Mouse (Mus musculus) limb, embryonic 10.5 days (tissue): ENCODE results near the gene Gata3. TPM values are rescaled to one million over a fixed set of nuclear protein-coding genes. Genes with fewer than 3 reads are reported as not detected.

Experiments
- DNase-seq: peaks from one replicate; pipeline ENCODE4 v3.0.0-alpha.2; 2017; ENCODE audit warnings: low spot score
- H3K27ac ChIP-seq: fragments of 300-500 bp; sonication (generic); 2 replicates; pipeline ENCODE4 v1.5.1; 2016; ENCODE audit warnings: mild to moderate bottlenecking
- H3K27me3 ChIP-seq: fragments of 300-500 bp; sonication (generic); 2 replicates; pipeline ENCODE4 v1.6.1; 2016; ENCODE audit warnings: low read depth, mild to moderate bottlenecking; ENCODE audit not compliant: poor library complexity, severe bottlenecking
- H3K36me3 ChIP-seq: fragments of 300-500 bp; sonication (generic); 2 replicates; pipeline ENCODE4 v1.6.1; 2016; ENCODE audit warnings: mild to moderate bottlenecking, moderate library complexity
- H3K4me1 ChIP-seq: fragments of 300-500 bp; sonication (generic); 2 replicates; pipeline ENCODE4 v1.6.1; 2016
- H3K4me3 ChIP-seq: fragments of 300-500 bp; sonication (generic); 2 replicates; pipeline ENCODE4 v1.5.1; 2016; ENCODE audit warnings: mild to moderate bottlenecking, moderate library complexity
- H3K9me3 ChIP-seq: fragments of 300-500 bp; sonication (generic); replicated peaks from 2 replicates; pipeline ENCODE4 v1.6.1; 2016; ENCODE audit warnings: mild to moderate bottlenecking
- WGBS: fragments of 180-500 bp; shearing (Covaris S2); methylation state at CpG from one replicate; pipeline ENCODE4 v1.1.7; 2016; 5-methylcytosine and 5-hydroxymethylcytosine counted together
- polyA plus RNA-seq: library from polyadenylated mRNA; unstranded; fragments of >200 nt; fragmentation: Nextera tagmentation; extraction: Ambion mirVana; gene quantifications from 2 replicates; pipeline ENCODE4 v1.2.1, GENCODE M21; 2016

The Gata3 gene
- polyA plus RNA-seq, 1 experiment from 2014 or later = 6.5 TPM

DNA sequence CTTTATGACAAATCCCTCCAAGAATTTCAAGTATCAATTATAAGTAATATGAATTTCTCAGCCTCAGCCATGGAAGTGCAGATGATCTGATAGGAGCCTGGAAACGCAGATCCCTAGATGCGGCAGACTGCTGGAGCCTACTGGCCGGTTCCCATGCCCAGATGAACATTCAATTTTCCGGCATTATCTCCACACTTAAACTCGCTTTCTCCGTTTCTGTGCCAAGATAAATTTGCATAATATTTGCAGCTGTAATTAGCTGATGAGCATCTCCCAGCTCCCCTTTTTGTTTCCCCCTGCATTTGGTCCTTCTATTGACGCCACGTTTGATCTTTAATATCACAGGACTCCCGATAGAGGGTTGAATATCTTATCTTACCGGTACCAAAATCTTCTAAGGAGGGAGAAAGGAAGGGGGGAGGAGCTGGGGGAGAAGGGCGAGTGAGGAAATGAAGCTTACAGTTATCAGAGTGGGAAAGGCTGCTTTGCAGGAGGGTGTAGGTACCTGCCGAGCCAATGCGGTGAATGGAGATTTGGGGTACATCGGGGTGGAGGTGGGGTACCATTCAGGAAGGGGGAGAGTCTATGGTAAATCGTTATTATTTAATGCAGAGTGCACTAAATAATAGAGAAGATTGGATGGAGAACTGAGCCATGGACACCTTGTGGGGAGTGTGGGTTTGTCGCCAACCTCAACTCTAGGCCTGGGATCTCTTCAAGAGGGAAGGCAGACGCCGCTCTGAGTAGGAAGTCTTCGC lies 5.2 kb upstream of the Gata3 start:
- peaks cover 97% of the 10 kb centered on the region for H3K27me3 ChIP-seq
- no peak overlapping the region for H3K27ac ChIP-seq
- no peak overlapping the region for H3K4me3 ChIP-seq
- under 1% methylated on average over 19 of the region's 19 CpGs for WGBS
- H3K4me1 ChIP-seq = peaks cover 14% of the 10 kb centered on the region; the same call in 1 of the 2 replicates
- no peak for DNase-seq
- no peaks in the 10 kb centered on the region for H3K9me3 ChIP-seq
- H3K36me3 ChIP-seq = no peaks in the 10 kb centered on the region

DNA sequence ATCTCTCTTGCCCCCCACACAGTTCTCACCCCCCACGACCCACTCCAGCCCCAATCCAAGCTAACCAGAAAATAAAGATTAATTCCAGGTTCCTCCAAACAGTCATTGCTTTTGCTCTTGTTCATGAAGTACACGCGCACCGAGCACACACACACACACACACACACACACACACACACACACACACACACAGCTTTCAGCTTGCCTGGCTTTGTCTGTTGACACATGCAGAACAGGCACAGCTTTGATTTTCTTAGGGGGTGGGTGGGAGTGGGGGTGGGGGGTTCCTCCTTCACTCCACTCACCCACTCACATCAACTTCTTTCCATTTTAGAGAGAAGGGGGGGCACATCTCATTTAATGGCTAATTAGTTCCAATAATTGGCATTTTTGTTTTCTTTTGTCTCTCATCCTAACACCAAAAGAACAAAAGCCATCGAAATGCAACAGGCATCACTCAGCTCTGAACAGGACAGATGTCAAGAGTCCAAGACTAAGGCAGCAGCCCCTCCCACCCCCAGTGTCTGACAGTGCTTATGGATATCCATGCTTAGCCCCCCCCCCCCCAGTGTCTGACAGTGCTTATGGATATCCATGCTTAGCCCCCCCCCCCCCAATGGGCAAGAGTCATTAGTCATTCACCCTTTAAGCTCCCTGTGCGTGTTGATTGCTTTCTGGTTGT lies 3.6 kb upstream of the Gata3 start:
- Histone ChIP-seq H3K27ac (no peak overlapping the region), H3K36me3 (no peaks in the 10 kb centered on the region), H3K27me3 (peaks cover 97% of the 10 kb centered on the region), H3K4me1 (peaks cover 27% of the 10 kb centered on the region), H3K4me3 (no peak overlapping the region), H3K9me3 (no peaks in the 10 kb centered on the region)
- WGBS = 5% methylated on average over 6 of the region's 6 CpGs
- no peak for DNase-seq

- no peak for DNase-seq
- peaks cover 97% of the 10 kb centered on the region for H3K27me3 ChIP-seq
- no peaks in the 10 kb centered on the region for H3K36me3 ChIP-seq
- 2% methylated on average over 7 of the region's 7 CpGs for WGBS
- no peak overlapping the region for H3K27ac ChIP-seq
- peaks cover 28% of the 10 kb centered on the region for H3K4me1 ChIP-seq
- no peak overlapping the region for H3K4me3 ChIP-seq
- H3K9me3 ChIP-seq = no peaks in the 10 kb centered on the region
Measured at GRCm38 (mm10) chr2:9892541-9892940, 2.7 kb upstream of the Gata3 start.

DNA sequence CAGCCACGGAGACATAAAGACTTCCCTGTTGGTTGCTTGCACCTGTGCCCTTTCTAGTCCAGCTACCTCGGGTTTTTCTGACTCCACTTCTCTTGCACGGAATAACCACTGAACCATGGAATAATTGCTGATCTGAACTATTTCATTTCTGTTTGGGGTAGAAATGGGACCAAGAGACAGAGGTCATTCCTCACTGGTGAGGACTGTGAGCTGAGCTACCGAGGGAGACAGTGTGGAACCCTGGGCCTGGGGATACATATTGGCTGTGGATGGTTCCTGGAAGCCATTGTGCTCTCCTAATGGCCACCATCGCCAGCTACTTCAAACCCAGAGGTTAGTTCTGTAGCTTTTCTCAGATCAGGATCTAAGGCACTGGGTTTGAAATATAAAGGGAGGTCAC lies 1.1 kb upstream of the Gata3 start:
- H3K4me1 ChIP-seq = peaks cover 22% of the 10 kb centered on the region
- DNase-seq = no peak
- H3K27ac ChIP-seq = no peak overlapping the region
- 2% methylated on average over 5 of the region's 5 CpGs for WGBS
- H3K9me3 ChIP-seq = no peaks in the 10 kb centered on the region
- no peaks in the 10 kb centered on the region for H3K36me3 ChIP-seq
- H3K4me3 ChIP-seq = no peak overlapping the region
- peaks cover 97% of the 10 kb centered on the region for H3K27me3 ChIP-seq

DNA sequence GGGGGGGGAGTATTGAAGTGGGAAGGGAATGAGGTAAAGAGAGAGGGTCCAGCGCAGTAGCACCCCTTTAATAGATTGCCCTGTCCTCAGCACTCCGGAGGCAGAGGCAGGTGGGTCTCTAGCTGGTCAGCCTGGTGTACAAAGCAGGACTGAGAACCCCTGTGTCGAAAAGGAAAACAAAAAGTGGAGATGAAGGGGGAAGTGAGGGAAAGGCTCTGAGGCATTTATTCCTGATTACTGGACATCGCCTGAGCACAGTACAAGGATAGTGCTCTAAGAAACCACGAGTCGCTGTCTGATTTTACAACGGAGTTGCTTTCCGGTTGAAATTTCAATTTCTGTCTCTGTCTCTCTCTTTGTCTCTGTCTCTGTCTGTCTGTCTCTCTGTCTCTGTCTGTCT lies 417 bp upstream of the Gata3 start:
- Histone ChIP-seq H3K27me3 (peaks cover 97% of the 10 kb centered on the region), H3K27ac (no peak overlapping the region), H3K4me3 (no peak overlapping the region), H3K9me3 (no peaks in the 10 kb centered on the region), H3K36me3 (no peaks in the 10 kb centered on the region), H3K4me1 (peaks cover 17% of the 10 kb centered on the region)
- DNase-seq = no peak
- 8% methylated on average over 8 of the region's 8 CpGs for WGBS

DNA sequence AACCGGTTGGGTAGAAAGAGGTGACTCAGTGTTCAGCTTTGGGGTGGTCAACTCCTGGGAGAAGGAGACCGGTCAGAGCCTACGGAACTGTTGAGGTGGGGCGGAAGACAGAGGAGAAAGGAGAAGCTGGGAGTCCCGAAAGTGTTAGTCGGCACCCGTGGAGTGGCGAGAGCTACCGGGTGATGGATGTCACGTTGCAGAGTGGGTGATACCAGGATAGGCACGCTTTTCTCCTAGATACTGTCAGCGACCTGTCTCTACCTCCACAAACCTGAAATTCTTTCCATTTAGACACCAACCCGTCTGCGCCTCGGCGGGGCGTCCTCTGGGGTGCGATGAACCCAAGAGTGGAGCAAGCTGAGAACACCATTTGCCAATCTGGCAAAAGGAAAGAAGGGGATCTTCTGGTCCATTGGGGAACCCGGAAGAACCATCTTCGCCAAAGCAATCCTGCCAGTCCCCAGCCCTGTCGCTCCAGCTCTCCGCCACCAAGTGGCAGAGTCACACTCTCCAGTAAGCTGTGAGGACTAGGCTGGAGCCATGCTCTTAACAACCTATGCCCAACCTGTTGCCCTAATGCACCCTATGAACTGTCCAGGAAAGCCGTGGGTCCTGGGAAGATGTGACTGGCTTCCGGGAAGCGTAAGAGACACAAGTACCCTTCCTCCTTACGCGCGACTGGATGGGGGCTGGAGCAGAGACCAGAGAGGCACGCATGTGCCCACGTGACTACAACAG lies 752 bp downstream of the Gata3 start, which contains the start of gene 9230102O04Rik:
Gene 9230102O04Rik (minus strand): TSS at position 628 of the 738 bp plus-strand sequence.
- Histone ChIP-seq H3K4me3 (peak within 1 kb of the TSS; percentile 21), H3K4me1 (peaks cover 23% of the 10 kb centered on the region), H3K27ac (no peak within 1 kb of the TSS), H3K36me3 (no peaks in the 10 kb centered on the region), H3K9me3 (no peaks in the 10 kb centered on the region), H3K27me3 (peaks cover 97% of the 10 kb centered on the region)
- DNase-seq = peak; percentile 72
- WGBS = under 1% methylated on average over 30 of the region's 30 CpGs

DNA sequence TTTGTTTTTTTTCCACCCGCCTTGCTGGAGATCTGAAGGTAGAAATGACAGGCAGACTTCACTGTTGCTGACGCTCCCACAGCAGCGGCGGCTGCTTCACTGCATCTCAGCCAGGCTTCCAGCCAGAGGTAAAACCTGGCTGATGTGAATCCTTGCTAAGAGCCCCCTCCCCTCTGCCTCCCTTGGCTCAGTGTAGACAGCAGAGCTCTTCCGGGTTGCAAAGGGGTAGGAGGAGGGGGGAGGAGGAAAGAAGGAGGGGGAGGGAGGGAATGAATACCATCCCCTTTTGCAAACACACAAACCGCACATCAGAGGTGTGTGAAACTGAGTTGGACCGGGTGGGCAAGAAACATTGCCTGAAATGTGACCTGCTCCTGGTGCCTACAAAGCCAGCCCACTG lies 2.2 kb downstream of the Gata3 start:
- Histone ChIP-seq H3K4me3 (no peak overlapping the region), H3K36me3 (no peaks in the 10 kb centered on the region), H3K4me1 (peaks cover 38% of the 10 kb centered on the region), H3K9me3 (no peaks in the 10 kb centered on the region), H3K27ac (no peak overlapping the region), H3K27me3 (peaks cover 97% of the 10 kb centered on the region)
- DNase-seq = peak; percentile 43
- WGBS = 2% methylated on average over 7 of the region's 7 CpGs

GRCm38 (mm10) chr2:9886921-9887610 lies 2.8 kb downstream of the Gata3 start:
- WGBS = 3% methylated on average over 7 of the region's 7 CpGs
- DNase-seq = peak; percentile 36
- peaks cover 43% of the 10 kb centered on the region for H3K4me1 ChIP-seq
- H3K9me3 ChIP-seq = no peaks in the 10 kb centered on the region
- H3K36me3 ChIP-seq = no peaks in the 10 kb centered on the region
- H3K4me3 ChIP-seq = no peak overlapping the region
- H3K27me3 ChIP-seq = peaks cover 97% of the 10 kb centered on the region
- no peak overlapping the region for H3K27ac ChIP-seq

GRCm38 (mm10) chr2:9886031-9886430 lies 3.8 kb downstream of the Gata3 start:
- 16% methylated on average over 3 of the region's 3 CpGs for WGBS
- Histone ChIP-seq H3K27me3 (peaks cover 100% of the 10 kb centered on the region), H3K27ac (no peak overlapping the region), H3K4me1 (peaks cover 54% of the 10 kb centered on the region), H3K36me3 (no peaks in the 10 kb centered on the region), H3K9me3 (no peaks in the 10 kb centered on the region), H3K4me3 (no peak overlapping the region)
- peak; percentile 44 for DNase-seq

DNA sequence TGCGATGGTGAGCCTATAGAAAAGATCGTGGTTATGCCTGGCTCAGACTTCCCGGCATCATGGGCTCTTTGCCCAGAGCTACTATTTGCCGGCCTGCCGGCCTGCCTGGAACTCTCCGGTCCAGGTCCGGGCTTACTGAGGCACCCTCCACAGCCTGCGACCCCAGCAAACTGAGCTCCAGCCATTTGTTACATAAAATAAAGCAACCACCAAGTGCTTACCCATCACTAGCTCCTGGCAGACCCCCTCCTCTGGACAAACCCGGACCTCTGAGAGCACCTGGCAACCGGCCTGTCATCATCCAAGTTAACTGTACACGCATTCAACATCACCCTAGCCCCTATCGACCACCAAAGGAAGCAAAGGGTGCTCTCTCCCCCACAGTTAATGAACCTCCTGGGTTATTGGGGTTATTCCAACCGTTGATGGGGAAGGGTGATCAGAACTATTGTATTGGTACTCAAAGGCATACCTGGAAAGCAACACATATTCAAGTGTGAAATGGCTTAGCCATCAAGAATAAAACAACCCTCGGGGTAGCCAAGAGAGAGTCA lies 4.5 kb downstream of the Gata3 start:
- WGBS = 4% methylated on average over 14 of the region's 14 CpGs
- peaks cover 61% of the 10 kb centered on the region for H3K4me1 ChIP-seq

DNA sequence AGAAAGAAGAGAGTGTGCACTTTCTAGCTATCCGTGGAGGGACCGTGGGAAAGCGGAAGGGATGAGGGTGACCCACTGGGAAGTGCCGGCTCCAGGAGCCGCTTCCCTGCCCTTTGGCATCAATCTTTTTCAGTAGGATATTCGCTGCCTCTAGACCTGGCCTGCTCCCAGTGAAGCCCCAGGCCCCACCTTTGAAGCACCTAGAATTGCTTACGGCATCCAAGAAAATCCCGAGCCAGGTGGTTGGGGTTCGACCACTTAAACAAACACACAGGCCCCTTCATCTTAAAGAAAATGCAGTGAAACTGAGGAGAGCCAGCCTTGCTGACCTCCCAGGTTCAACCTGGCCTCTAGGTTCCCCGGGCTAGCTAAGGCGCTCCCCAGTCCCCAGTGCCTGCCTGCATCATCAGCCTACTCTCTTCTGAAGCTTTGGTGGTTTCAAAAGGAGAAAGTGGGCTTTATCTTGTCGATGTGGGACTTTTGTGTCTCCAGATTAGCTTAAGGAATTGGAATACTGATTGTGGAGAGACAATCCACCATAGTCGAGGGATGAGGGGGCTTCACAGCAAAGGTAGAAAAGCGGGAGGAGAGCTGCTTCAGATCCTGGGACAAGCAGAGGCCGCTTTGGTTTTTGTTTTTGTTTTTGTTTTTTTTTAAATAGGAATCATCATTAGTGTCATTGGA lies 5.2 kb downstream of the Gata3 start:
- H3K9me3 ChIP-seq = no peaks in the 10 kb centered on the region
- WGBS = 4% methylated on average over 15 of the region's 15 CpGs
- H3K36me3 ChIP-seq = no peaks in the 10 kb centered on the region
- H3K27ac ChIP-seq = no peak overlapping the region
- DNase-seq = no peak
- H3K4me1 ChIP-seq = peaks cover 57% of the 10 kb centered on the region
- peak overlapping the region; percentile 58; the same call in 1 of the 2 replicates for H3K4me3 ChIP-seq
- peaks cover 100% of the 10 kb centered on the region for H3K27me3 ChIP-seq

More for the DNA sequence above, 4.5 kb downstream of the Gata3 start:
- Histone ChIP-seq H3K36me3 (no peaks in the 10 kb centered on the region), H3K27me3 (peaks cover 100% of the 10 kb centered on the region), H3K27ac (no peak overlapping the region), H3K9me3 (no peaks in the 10 kb centered on the region), H3K4me3 (no peak overlapping the region)
- peak; percentile 48 for DNase-seq
